Mouse (Mus musculus) B cell, adult (primary cell): Measurements from ENCODE around the gene Olfr434. TPM values are rescaled to one million over a fixed set of nuclear protein-coding genes. Genes with fewer than 3 reads are reported as not detected.

ENCODE experiments used
- total RNA-seq: library from RNA; stranded (reverse); gene quantifications from 4 replicates; pipeline ENCODE4 v1.2.4, GENCODE M21; 2023; ENCODE audit not compliant: inconsistent age

Gene Olfr434
- not detected in 4 replicates for total RNA-seq

DNA sequence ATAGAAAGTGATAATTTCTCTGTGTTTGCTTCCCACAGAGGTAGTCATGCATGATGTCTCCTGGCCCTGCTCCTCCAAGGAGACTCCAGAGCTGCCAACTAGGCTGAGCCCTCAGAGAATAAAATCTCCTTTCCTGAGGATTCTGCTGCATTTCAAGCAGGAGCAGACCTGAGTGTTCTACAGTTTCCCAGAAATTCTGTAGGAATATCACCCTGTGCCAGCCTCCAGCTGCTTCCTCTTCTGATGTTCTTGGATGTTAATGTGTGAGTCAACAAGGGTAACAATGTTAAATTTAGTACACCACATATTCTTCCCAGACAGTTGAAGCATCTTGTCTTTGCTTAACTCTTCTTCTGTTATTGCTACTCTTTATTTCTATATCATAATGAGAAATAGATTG is at the start of gene Olfr434:
Gene Olfr434, plus strand, starts transcription at position 149 of the 400 bp plus-strand sequence.

DNA sequence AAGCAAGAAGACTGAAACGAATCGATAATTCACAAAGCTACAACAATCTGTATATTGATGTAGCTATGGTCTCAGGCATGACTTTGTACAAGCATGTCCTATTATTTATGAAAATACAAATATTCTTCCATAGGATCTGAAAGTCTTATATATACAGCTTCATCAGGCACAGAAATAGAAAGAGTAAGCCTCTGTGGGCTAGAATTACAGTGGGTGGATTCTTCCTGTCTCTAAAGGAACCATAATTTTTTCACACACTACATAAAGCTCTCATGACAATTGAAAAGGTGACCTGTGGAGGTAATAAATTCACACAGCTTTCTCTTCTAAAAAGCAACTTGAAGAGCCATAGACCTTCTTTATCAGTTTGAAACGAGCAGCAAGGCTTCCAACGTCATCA is 41.0 kb upstream of the Olfr434 start, which contains the start of gene Olfr13:
Gene Olfr13, plus strand, starts transcription at position 301 of the 400 bp plus-strand sequence.

DNA sequence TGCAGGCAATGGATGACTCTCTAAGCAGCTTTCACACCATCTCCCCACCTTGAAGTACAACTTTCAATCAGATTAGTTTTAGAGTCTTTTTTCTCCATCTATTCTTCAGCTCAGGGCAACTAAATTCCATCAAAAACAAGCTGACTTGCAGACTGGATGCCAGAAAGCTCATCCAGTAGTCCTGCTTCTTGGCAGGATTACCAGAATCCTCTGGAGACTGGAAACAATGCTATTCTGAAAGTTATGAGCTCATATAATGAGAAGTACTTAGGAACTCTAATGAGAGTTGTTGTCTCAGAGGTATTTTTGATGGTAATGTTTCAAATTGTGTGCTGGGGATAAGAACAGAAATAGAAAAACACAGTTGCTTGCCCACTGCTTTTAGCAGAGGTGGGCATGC is 16.0 kb upstream of the Olfr434 start, which contains the start of gene Olfr435:
Gene Olfr435, plus strand, starts transcription at position 366 of the 400 bp plus-strand sequence.

DNA sequence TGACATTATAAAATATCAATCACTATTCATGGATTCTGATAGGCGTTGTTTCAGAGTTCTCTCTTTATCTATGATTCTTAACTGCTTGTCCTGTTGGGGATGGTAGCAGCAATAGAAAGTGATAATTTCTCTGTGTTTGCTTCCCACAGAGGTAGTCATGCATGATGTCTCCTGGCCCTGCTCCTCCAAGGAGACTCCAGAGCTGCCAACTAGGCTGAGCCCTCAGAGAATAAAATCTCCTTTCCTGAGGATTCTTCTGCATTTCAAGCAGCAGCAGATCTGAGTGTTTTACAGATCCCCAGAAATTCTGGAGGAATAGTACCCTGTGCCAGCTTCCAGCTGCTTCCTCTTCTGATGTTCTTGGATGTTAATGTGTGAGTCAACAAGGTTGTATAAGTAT is 18.4 kb downstream of the Olfr434 start, which contains the start of gene Olfr47:
Gene Olfr47, plus strand, starts transcription at position 275 of the 400 bp plus-strand sequence.

DNA sequence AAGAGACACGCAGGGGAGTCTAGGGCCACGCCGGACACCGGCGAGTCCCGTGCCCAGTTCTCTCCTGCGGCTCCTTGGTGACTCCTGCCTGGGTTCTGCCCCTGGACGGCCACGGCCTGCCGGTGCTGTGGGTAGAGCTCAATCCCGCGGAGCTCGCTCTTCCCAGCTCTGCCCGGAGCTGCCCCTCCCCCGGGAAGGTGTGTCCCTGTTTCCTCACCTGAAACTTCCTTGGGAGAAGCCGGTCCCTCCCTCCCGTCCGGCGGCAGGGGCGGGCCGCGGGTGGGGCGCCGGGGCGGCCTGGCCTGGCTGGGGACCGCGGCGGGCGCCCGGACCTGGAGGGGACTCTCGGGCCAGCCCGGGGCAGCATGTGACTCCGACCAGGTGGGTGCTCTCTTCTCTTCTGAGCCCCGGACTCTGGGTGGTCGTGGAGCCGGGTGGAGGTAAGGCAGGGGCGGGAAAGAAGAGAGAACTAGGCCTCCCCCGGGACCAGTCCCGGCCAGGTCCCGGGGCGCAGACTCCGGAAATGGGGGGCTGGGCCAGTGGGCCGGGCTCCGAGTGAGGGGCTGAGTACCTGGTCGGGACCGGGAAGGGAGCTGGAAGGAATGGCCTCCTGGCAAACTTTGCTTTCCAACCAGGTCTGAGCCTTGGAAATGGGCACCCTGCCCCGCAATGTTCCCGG is 52.7 kb downstream of the Olfr434 start, which contains the start of gene Arhgef5:
Gene Arhgef5, plus strand, starts transcription at position 220 of the 679 bp plus-strand sequence.

Other genes starting within 250 kb of the Olfr434 start
- not detected in 4 replicates for gene Olfr441, start 106.7 kb upstream of the Olfr434 start, total RNA-seq
- gene Olfr237-ps1, start 66.5 kb upstream of the Olfr434 start, total RNA-seq, result not detected in 4 replicates
- not detected in 4 replicates for gene Olfr437, start 49.7 kb upstream of the Olfr434 start, total RNA-seq
- not detected in 4 replicates for gene Olfr13, start 40.9 kb upstream of the Olfr434 start, total RNA-seq
- not detected in 4 replicates for gene Olfr435, start 15.9 kb upstream of the Olfr434 start, total RNA-seq
- gene Olfr47, start 18.5 kb downstream of the Olfr434 start, total RNA-seq, result not detected in 4 replicates
- gene Arhgef5, start 52.6 kb downstream of the Olfr434 start, total RNA-seq, result 0.09 to 0.51 TPM (median 0.16 TPM) in 3 of 4 replicates, not detected in the other
- not detected in 4 replicates for gene Nobox, start 96.5 kb downstream of the Olfr434 start, total RNA-seq